Mouse (Mus musculus): Measurements from ENCODE around the gene Mcrip2.

DNA sequence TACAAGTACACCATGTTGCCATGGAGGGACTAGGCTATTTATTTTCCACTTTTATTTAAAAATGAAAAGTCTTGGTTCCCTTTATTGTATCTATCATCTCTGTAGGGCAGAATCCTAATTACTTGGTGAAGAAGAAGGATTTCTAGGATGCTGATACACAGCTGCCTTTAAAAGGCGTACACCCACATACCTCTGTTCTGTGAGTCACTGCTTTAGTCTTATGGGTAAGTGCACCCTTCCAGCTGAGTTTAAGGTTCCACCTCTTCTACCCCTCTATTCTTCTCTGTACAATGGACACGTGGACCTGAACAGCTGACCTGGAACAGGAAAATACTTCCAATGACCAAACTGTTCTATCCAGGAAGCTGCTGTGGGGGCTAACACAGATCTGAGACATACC is 39.1 kb upstream of the Mcrip2 start:
- TF ChIP-seq CTCF (IDR thresholded peaks at IDR 0.05; ENCODE audit: extremely low read depth, insufficient read depth, insufficient read length, insufficient replicate concordance): no peak
- TF ChIP-seq POLR2A (IDR thresholded peaks at IDR 0.05; ENCODE audit: low read depth, low read length): no peak

All from spleen, adult 2 months (tissue).